Mouse (Mus musculus) G1E (cell line): ENCODE results near the gene Lum. TPM values are rescaled to one million over a fixed set of nuclear protein-coding genes. Genes with fewer than 3 reads are reported as not detected.

Experiments used
- ATAC-seq: 2 replicates; pipeline ENCODE4 v1.8.0; 2016; ENCODE audit warnings: mild to moderate bottlenecking; ENCODE audit not compliant: insufficient number of reproducible peaks, poor library complexity, low FRiP score, severe bottlenecking; ENCODE audit errors: extremely low read depth
- DNase-seq: peaks from one replicate; pipeline ENCODE4 v3.0.0; 2012; ENCODE audit warnings: low spot score
- H3K27me3 ChIP-seq: 2 replicates; pipeline ENCODE4 v1.6.1; 2012; ENCODE audit warnings: mild to moderate bottlenecking, low read length, inconsistent platforms; ENCODE audit not compliant: insufficient read depth
- H3K36me3 ChIP-seq: replicated peaks from 2 replicates; pipeline ENCODE3; 2012; ENCODE audit warnings: mild to moderate bottlenecking, inconsistent platforms
- H3K4me1 ChIP-seq: 2 replicates; pipeline ENCODE4 v1.6.1; 2012; ENCODE audit warnings: low read depth, low read length, inconsistent platforms, mixed read lengths; ENCODE audit not compliant: insufficient read depth
- H3K4me3 ChIP-seq: 2 replicates; pipeline ENCODE4 v1.5.1; 2012; ENCODE audit warnings: low read depth, mild to moderate bottlenecking, inconsistent platforms, low read length, moderate library complexity, mixed read lengths
- H3K9me3 ChIP-seq: replicated peaks from 2 replicates; pipeline ENCODE4 v1.6.1; 2012; ENCODE audit warnings: inconsistent platforms
- CTCF ChIP-seq: IDR thresholded peaks from 2 replicates; pipeline ENCODE4 v1.5.1; 2012; ENCODE audit warnings: low read depth, low read length, inconsistent platforms, mixed read lengths
- GATA1 ChIP-seq: IDR thresholded peaks from 2 replicates; pipeline ENCODE4 v1.6.1; 2012; ENCODE audit warnings: borderline replicate concordance, low read length, inconsistent platforms, mixed read lengths
- GATA2 ChIP-seq: IDR thresholded peaks from 2 replicates; pipeline ENCODE4 v1.6.1; 2012; ENCODE audit warnings: low read depth, low read length, inconsistent platforms, borderline replicate concordance
- POLR2AphosphoS5 ChIP-seq: IDR thresholded peaks from 2 replicates; pipeline ENCODE4 v1.6.1; 2012; ENCODE audit warnings: low read depth, low read length, inconsistent platforms; ENCODE audit not compliant: insufficient replicate concordance
- TAL1 ChIP-seq: conservative IDR thresholded peaks from 2 replicates; pipeline ENCODE4 v1.6.1; 2012; ENCODE audit warnings: low read depth, low read length, inconsistent platforms, mixed read lengths
- polyA plus RNA-seq: library from polyadenylated mRNA; stranded (reverse); fragments of >175 nt; gene quantifications from 2 replicates; pipeline ENCODE4 v1.2.3, GENCODE M21; 2012
- total RNA-seq, 2 experiments: library from RNA; stranded (forward) in 1 of 2; stranded (reverse) in 1 of 2; fragments of 200-1000 nt in 1 of 2; fragments of >200 nt in 1 of 2; fragmentation: Nextera tagmentation in 1 of 2; gene quantifications; 2 replicates each; pipeline ENCODE4 v1.2.3; 2014 to 2017

Gene Lum
- total RNA-seq (2014; fragmentation: Nextera tagmentation) = not detected in 2 replicates
- 0.06 and 0.11 TPM in 2 replicates for total RNA-seq (2017)
- polyA plus RNA-seq = not detected in 2 replicates

DNA sequence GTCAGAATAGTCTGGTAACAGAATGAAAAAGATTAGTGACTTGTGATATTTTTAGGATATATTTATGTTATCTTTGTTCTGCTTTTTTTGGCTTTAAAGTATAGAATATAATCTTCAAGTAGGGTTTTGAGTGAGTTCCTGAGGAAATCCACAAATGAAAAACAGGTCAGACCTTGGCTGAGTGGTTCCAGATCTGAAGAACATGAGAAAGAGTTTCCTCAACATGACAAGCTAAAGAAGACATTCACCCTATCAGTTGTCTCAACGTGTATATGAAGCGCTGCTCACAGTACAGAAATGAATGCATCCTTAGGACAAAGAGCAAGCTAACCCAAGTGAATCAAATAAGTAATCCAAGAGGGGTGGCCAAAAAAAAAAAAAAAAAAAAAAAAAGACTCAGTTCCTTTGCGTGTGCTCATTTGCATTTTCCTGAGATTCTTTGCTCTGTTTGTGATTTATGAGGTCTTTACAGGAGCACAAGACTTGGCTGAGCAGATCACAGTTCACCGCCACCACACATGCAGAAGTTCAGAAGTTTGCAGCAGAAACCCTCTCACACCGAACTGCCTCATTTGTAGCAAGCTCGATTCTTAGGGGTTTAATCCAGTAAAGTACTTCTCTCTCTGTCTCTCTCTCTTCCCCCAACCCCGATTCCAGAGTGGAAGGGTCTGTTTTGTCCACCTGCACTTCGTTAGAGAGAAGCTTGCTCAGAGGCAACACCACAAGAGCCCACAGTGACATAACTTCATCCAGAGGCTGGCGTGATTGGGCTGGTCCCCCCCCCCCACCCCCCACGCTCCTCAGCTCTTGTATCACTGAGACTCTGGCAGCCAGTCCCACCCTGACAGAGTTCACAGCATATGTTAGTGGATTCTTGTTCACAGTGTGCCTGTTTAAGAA, at the start of gene Lum:
Gene Lum, plus strand, starts transcription at position 172 of the 900 bp plus-strand sequence.
- Histone ChIP-seq H3K36me3 (no peaks in the 10 kb centered on the region), H3K27me3 (no peaks in the 10 kb centered on the region), H3K4me1 (no peaks in the 10 kb centered on the region), H3K4me3 (no peak within 1 kb of the TSS), H3K9me3 (peaks cover 8% of the 10 kb centered on the region)
- DNase-seq = no peak
- TF ChIP-seq GATA2 (no peak), CTCF (no peak), TAL1 (no peak), POLR2AphosphoS5 (no peak), GATA1 (no peak)
- ATAC-seq = no peak

GRCm38 (mm10) chr10:97523366-97523765, 41.6 kb upstream of the Lum start:
- TF ChIP-seq POLR2AphosphoS5 = no peak
- TF ChIP-seq GATA2 = no peak
- no peak for TF ChIP-seq CTCF
- TF ChIP-seq GATA1 = no peak
- TF ChIP-seq TAL1 = no peak
- DNase-seq (no peak), ATAC-seq (no peak)
- Histone ChIP-seq H3K27me3 (no peaks in the 10 kb centered on the region), H3K36me3 (no peaks in the 10 kb centered on the region), H3K4me1 (no peaks in the 10 kb centered on the region), H3K9me3 (peaks cover 2% of the 10 kb centered on the region; the same call in 1 of the 2 replicates), H3K4me3 (no peak overlapping the region)

DNA sequence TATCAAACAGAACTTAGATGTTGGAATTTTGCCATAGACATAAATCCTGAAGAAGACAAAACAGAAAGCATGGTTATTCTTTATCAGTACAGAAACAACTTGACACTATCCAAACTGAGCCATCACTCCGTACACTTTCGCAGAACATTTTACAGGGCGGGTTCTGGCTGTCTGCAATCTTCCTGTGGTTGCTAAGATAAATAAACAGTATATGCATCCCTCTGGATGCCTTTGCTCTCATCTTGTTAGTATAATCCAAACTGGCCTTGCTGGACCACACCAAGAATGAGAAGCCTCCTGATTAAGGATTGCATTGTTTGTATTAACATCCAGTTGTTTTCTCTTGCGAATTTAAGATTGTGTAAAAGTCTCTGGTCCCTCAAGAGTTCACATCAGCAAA, 29.2 kb upstream of the Lum start:
- Histone ChIP-seq H3K9me3 (peaks cover 3% of the 10 kb centered on the region; the same call in 1 of the 2 replicates), H3K36me3 (no peaks in the 10 kb centered on the region), H3K4me3 (no peak overlapping the region), H3K4me1 (no peaks in the 10 kb centered on the region), H3K27me3 (no peaks in the 10 kb centered on the region)
- DNase-seq (no peak), ATAC-seq (no peak)
- TF ChIP-seq TAL1 (no peak), POLR2AphosphoS5 (no peak), GATA2 (no peak), GATA1 (no peak), CTCF (no peak)

GRCm38 (mm10) chr10:97536921-97537320, 28.0 kb upstream of the Lum start:
- no peak for DNase-seq
- no peak for ATAC-seq

DNA sequence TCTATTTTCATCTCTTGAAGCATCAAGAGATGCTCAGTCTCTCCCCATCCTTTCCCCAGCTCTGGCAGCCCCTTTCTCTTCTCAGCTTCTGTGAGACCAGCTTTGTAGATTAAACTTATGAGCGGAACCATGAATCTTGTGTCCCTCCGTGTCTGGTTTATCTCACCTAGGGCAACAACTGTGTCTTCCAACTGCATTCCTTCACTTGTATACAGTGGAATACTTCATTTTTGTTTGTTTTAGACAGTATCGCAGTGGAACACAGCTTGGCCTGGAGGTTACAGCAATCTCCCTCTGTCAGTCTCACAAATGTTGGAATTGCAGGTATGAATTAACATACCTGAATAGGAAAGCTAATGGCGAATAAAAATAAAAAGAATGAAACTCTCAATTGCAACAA, 26.7 kb upstream of the Lum start:
- Histone ChIP-seq H3K36me3 (no peaks in the 10 kb centered on the region), H3K27me3 (no peaks in the 10 kb centered on the region), H3K4me3 (no peak overlapping the region), H3K9me3 (peaks cover 5% of the 10 kb centered on the region; the same call in 1 of the 2 replicates), H3K4me1 (no peaks in the 10 kb centered on the region)
- no peak for DNase-seq
- ATAC-seq = no peak
- TF ChIP-seq GATA1 (no peak), POLR2AphosphoS5 (no peak), GATA2 (no peak), CTCF (no peak), TAL1 (no peak)

More at GRCm38 (mm10) chr10:97536921-97537320, 28.0 kb upstream of the Lum start:
- H3K9me3 ChIP-seq = peaks cover 5% of the 10 kb centered on the region; the same call in 1 of the 2 replicates
- no peaks in the 10 kb centered on the region for H3K4me1 ChIP-seq
- TF ChIP-seq CTCF (no peak), TAL1 (no peak), GATA1 (no peak)
- H3K36me3 ChIP-seq = no peaks in the 10 kb centered on the region
- H3K27me3 ChIP-seq = no peaks in the 10 kb centered on the region
- H3K4me3 ChIP-seq = no peak overlapping the region

- ATAC-seq = no peak
- Histone ChIP-seq H3K4me1 (no peaks in the 10 kb centered on the region), H3K36me3 (no peaks in the 10 kb centered on the region), H3K9me3 (peaks cover 5% of the 10 kb centered on the region; the same call in 1 of the 2 replicates), H3K4me3 (no peak overlapping the region), H3K27me3 (no peaks in the 10 kb centered on the region)
- TF ChIP-seq GATA2 = no peak
- TF ChIP-seq POLR2AphosphoS5 = no peak
- no peak for TF ChIP-seq CTCF
- no peak for TF ChIP-seq GATA1
- no peak for TF ChIP-seq TAL1
- DNase-seq = no peak
Observed at GRCm38 (mm10) chr10:97547740-97548139, 17.2 kb upstream of the Lum start.
